Mouse (Mus musculus) ES-Bruce4 (cell line): ENCODE data around the gene Cbfb.

Experiments used
- CTCF ChIP-seq: IDR thresholded peaks from one replicate; pipeline ENCODE4 v1.8.1; 2011; ENCODE audit warnings: low read depth, low read length
- EP300 ChIP-seq: IDR thresholded peaks from 2 replicates; pipeline ENCODE4 v1.6.1; 2011; ENCODE audit warnings: low read depth, low read length; ENCODE audit not compliant: insufficient read depth
- POLR2A ChIP-seq: IDR thresholded peaks from one replicate; pipeline ENCODE4 v1.8.1; 2011; ENCODE audit warnings: low read length; ENCODE audit not compliant: insufficient read depth

DNA sequence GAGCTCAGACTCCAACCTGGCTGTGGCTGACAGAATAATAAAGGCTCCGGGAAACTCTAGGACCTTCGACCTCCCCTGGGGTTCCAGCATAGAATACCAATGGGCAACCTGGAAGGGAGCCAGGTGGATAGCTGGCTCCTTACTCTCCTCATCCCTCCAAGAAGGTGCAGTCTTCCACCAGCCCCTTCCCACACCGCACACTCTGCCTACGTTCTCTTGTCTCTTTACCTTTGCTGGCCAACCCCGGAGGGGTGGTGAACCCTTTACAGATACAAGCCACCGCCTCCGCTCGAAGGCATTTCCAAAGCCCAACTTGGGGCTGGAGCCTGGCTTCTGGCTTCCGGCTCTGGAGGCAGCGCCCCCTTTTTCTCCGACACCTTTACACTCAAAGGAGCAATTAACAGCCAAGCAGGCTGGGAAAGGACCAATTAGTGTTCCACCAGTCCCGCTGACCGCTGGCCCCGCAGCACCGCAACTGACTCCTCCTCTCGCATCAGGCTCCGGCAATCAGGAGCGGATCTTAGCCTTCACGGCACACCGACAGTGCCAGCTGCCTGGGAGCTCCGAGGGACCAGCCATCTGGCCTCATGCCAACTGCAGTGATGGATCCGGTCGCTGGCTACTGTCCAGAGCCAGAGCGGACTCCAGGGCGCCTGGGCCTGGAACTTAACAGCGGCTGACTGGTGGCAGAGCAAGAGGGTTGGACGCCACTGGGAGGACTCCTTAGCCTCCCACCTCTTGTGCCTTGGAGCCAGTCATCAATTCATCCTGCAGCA is 17.7 kb upstream of the Cbfb start:
- TF ChIP-seq EP300 (no peak), CTCF (no peak), POLR2A (no peak)
